ENCODE assay signal across 9 mouse cellular contexts in the genomic region with DNA sequence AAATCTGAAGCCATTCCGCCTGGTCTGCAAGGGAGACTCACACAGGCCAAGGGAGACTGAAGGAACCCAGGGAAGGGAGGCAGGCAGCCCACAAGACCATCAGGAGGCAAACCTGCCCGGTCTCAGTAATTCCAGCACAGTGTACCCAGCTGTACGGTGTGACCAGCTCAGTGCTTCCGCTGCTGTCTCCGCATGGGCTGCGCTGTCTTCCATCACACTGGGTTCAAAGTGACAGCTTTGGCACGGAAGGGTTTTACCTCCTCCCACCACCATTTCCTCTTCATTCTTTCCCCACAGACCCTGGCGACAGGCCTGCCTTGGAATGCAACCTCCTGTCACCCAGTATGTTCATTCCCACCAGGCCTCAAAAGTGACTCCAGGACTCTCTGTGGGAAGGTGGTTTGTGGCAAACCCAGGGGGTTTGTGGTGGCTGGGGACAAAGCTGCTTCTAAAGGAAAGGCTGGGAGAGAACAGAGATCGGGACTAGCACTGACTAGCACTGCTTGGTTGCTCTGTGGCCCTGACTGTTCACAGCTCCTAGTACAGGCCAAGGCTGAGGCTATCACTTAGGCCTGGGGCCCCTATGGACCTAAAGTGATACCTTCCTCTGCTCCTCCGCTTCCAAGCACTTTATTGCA.
DNase-seq lines count a peak whose midpoint lies in the region; ATAC-seq lines count a peak whose summit lies in the region.
"Had no signal": no experiment of that assay in that cellular context is flagged by ENCODE, and none has a peak within 500 bp of the region (broad histone marks: within the 10 kb centered on the region; RNA-seq: fewer than 3 reads in every experiment).

No protein-coding gene starts in this region.

- H3K4me1 ChIP-seq in neural tube, embryonic 14.5 days (ENCODE audit: control insufficient read depth, insufficient read depth, low read length), result no peaks in the 10 kb centered on the region
- H3K4me1 ChIP-seq in neural tube, embryonic 15.5 days, result no peaks in the 10 kb centered on the region
- H3K4me1 ChIP-seq in heart, embryonic 15.5 days (replicated peaks), result peaks cover 9% of the 10 kb centered on the region
- peaks cover 27% of the 10 kb centered on the region for H3K4me1 ChIP-seq in limb, embryonic 13.5 days

- no peaks in the 10 kb centered on the region for H3K27me3 ChIP-seq in neural tube, embryonic 14.5 days (ENCODE audit: control insufficient read depth, insufficient read depth, low read length)
- no peaks in the 10 kb centered on the region for H3K27me3 ChIP-seq in neural tube, embryonic 15.5 days (replicated peaks)
- no peaks in the 10 kb centered on the region for H3K27me3 ChIP-seq in heart, embryonic 15.5 days
- H3K27me3 ChIP-seq in limb, embryonic 13.5 days, result no peaks in the 10 kb centered on the region
- H3K27me3 ChIP-seq: forebrain, embryonic 12.5 days; liver, embryonic 13.5 days had no signal

- WGBS in neural tube, embryonic 14.5 days, result 69% methylated on average over 10 of the region's 10 CpGs
- 67% methylated on average over 10 of the region's 10 CpGs for WGBS in neural tube, embryonic 15.5 days
- 33% methylated on average over 10 of the region's 10 CpGs for WGBS in heart, embryonic 15.5 days
- 50% methylated on average over 10 of the region's 10 CpGs for WGBS in limb, embryonic 13.5 days

- no peaks in the 10 kb centered on the region for H3K36me3 ChIP-seq in neural tube, embryonic 14.5 days (ENCODE audit: control insufficient read depth, insufficient read depth, low read length)
- H3K36me3 ChIP-seq in neural tube, embryonic 15.5 days, result no peaks in the 10 kb centered on the region
- no peaks in the 10 kb centered on the region for H3K36me3 ChIP-seq in heart, embryonic 15.5 days
- no peaks in the 10 kb centered on the region for H3K36me3 ChIP-seq in limb, embryonic 13.5 days
- H3K36me3 ChIP-seq: forebrain, embryonic 12.5 days; liver, embryonic 13.5 days had no signal

- H3K4me2 ChIP-seq in neural tube, embryonic 14.5 days (ENCODE audit: low read depth, low read length), result no peak overlapping the region
- H3K4me2 ChIP-seq in neural tube, embryonic 15.5 days, result no peak overlapping the region
- no peak overlapping the region for H3K4me2 ChIP-seq in heart, embryonic 15.5 days
- no peak overlapping the region for H3K4me2 ChIP-seq in limb, embryonic 13.5 days (replicated peaks)
- H3K4me2 ChIP-seq: forebrain, embryonic 12.5 days; liver, embryonic 13.5 days had no signal

- no peak overlapping the region for H3K9ac ChIP-seq in neural tube, embryonic 14.5 days (replicated peaks; ENCODE audit: low read depth, low read length)
- H3K9ac ChIP-seq in neural tube, embryonic 15.5 days (replicated peaks), result no peak overlapping the region
- no peak overlapping the region for H3K9ac ChIP-seq in heart, embryonic 15.5 days
- H3K9ac ChIP-seq in limb, embryonic 13.5 days, result no peak overlapping the region
- H3K9ac ChIP-seq: forebrain, embryonic 12.5 days; liver, embryonic 13.5 days had no signal

- H3K27ac ChIP-seq in neural tube, embryonic 14.5 days (ENCODE audit: low read depth, low read length), result no peak overlapping the region
- no peak overlapping the region for H3K27ac ChIP-seq in neural tube, embryonic 15.5 days (replicated peaks)
- peak overlapping the region; percentile 51 for H3K27ac ChIP-seq in heart, embryonic 15.5 days
- peak overlapping the region; percentile 69 for H3K27ac ChIP-seq in limb, embryonic 13.5 days
- H3K27ac ChIP-seq: forebrain, embryonic 12.5 days; liver, embryonic 13.5 days had no signal

- no peaks in the 10 kb centered on the region for H3K9me3 ChIP-seq in neural tube, embryonic 14.5 days (ENCODE audit: control insufficient read depth, low read length)
- no peaks in the 10 kb centered on the region for H3K9me3 ChIP-seq in neural tube, embryonic 15.5 days (replicated peaks)
- H3K9me3 ChIP-seq in heart, embryonic 15.5 days (replicated peaks), result no peaks in the 10 kb centered on the region
- H3K9me3 ChIP-seq in limb, embryonic 13.5 days, result no peaks in the 10 kb centered on the region
- H3K9me3 ChIP-seq: forebrain, embryonic 12.5 days; liver, embryonic 13.5 days had no signal

- ATAC-seq in neural tube, embryonic 14.5 days (ENCODE audit: low read depth), result peak; percentile 46; the same call in 1 of the 2 replicates
- no peak for ATAC-seq in neural tube, embryonic 15.5 days (ENCODE audit: low FRiP score)
- peak; percentile 77 for ATAC-seq in heart, embryonic 15.5 days (replicated peaks; ENCODE audit: insufficient number of reproducible peaks, insufficient read depth, low FRiP score, low read depth)
- ATAC-seq in limb, embryonic 13.5 days (ENCODE audit: low FRiP score, low read depth), result peak; percentile 59

- H3K4me3 ChIP-seq in neural tube, embryonic 14.5 days (ENCODE audit: low read depth, low read length), result no peak overlapping the region
- H3K4me3 ChIP-seq in neural tube, embryonic 15.5 days (replicated peaks), result no peak overlapping the region
- no peak overlapping the region for H3K4me3 ChIP-seq in heart, embryonic 15.5 days
- H3K4me3 ChIP-seq in limb, embryonic 13.5 days, result no peak overlapping the region
- H3K4me3 ChIP-seq: forebrain, embryonic 12.5 days; liver, embryonic 13.5 days had no signal

- no peak for DNase-seq in c-Kit-positive CD71-positive TER-119-positive erythroid progenitor cells, embryonic 14.5 days (ENCODE audit: low spot score)
- no peak for DNase-seq in gastrocnemius, adult 18-20 months (ENCODE audit: low spot score)
- DNase-seq in MN1 (ENCODE audit: low spot score), result no peak
- DNase-seq: liver, embryonic 13.5 days had no signal

Comparison
In these comparisons a context has a peak if more than half of its experiments do, and no peak if none do; other contexts are left out.
1. H3K27ac ChIP-seq: peak in heart, embryonic 15.5 days (single experiment) and limb, embryonic 13.5 days (single experiment); none in neural tube, embryonic 14.5 days (single experiment) and neural tube, embryonic 15.5 days (single experiment).